Mouse (Mus musculus): ENCODE measurements around the gene C4b. TPM values are rescaled to one million over a fixed set of nuclear protein-coding genes. Genes with fewer than 3 reads are reported as not detected.
"Not testable (repeated sequence)": the region's sequence is repeated elsewhere in the genome, so short reads cannot be mapped to it uniquely, and the experiment has no call there.

The C4b gene
- total and polyA plus RNA-seq, 3 experiments = 16.8 to 26.6 (median 19.7) TPM

DNA sequence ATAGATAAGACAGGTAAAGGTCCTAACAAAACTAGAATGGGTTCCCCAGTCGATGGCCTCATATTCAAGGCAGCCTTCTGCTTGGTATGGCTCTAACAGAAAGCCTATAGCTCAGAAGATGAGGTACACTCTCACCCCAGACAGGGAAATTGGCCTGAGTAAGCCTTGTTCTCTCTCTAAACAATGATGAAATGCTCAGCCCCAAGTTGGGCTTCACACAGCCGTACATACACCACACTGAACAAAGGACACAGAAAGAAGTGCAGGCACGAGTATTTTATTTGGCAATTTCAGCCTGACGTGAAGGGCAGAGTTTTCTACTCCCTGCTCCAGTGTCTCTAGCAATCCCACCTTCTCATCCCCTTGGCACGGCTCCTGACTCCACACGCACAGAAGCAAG is 524 bp upstream of the C4b start:
- intact Hi-C loops (cut with DNase I) = no loop called here
- WGBS = 70% methylated on average over 6 of the region's 6 CpGs
- Histone ChIP-seq H3K36me3 (ENCODE audit: control insufficient read depth, insufficient read depth, low read length) (no peaks in the 10 kb centered on the region), H3K4me3 (no peak overlapping the region), H3K27me3 (ENCODE audit: control insufficient read depth, insufficient read depth, low read length) (no peaks in the 10 kb centered on the region), H3K27ac (no peak overlapping the region), H3K9ac (ENCODE audit: low read depth, low read length) (no peak overlapping the region), H3K4me1 (ENCODE audit: control insufficient read depth, insufficient read depth, low read length) (no peaks in the 10 kb centered on the region), H3K79me2 (replicated peaks; ENCODE audit: control insufficient read depth, insufficient read depth, low read length) (no peaks in the 10 kb centered on the region)
- no peak for DNase-seq
- TF ChIP-seq CTCF (IDR thresholded peaks at IDR 0.05) (no peak), EP300 (IDR thresholded peaks at IDR 0.05; ENCODE audit: insufficient read depth, low read depth, low read length) (no peak), POLR2A (IDR thresholded peaks at IDR 0.05; ENCODE audit: insufficient read depth, low read depth, low read length) (no peak)

DNA sequence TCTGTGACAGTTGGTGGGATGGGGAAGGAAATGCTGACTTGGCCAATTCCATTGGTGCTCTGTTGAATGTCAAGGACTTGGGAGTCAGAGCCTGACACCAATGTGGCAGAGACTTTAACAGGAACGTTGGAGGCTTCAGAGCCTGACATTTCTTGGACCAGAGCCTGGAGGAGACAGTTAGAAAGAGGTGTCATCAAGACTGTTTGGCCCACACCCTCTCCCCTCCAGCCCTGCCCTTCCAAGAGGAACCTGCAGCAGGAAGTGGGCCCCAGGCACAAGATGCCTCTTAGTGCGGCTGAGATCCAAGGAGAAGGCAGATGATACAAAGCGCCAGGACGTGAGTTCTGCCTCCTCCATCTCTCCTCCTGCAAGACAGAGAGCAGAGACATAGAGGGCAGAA is 3.4 kb downstream of the C4b start:
- no peaks in the 10 kb centered on the region for H3K79me2 ChIP-seq (replicated peaks; ENCODE audit: control insufficient read depth, insufficient read depth, low read length)
- no peaks in the 10 kb centered on the region for H3K36me3 ChIP-seq (ENCODE audit: control insufficient read depth, insufficient read depth, low read length)
- no peaks in the 10 kb centered on the region for H3K4me1 ChIP-seq (ENCODE audit: control insufficient read depth, insufficient read depth, low read length)
- TF ChIP-seq POLR2A (IDR thresholded peaks at IDR 0.05; ENCODE audit: insufficient read depth, low read depth, low read length) = no peak
- TF ChIP-seq EP300 (IDR thresholded peaks at IDR 0.05; ENCODE audit: insufficient read depth, low read depth, low read length) = no peak
- TF ChIP-seq CTCF (IDR thresholded peaks at IDR 0.05) = no peak
- intact Hi-C loops (cut with DNase I) = no loop called here
- no peak for DNase-seq
- 37% methylated on average over 4 of the region's 4 CpGs for WGBS
- H3K27me3 ChIP-seq (ENCODE audit: control insufficient read depth, insufficient read depth, low read length) = no peaks in the 10 kb centered on the region
- H3K4me3 ChIP-seq = no peak overlapping the region
- no peak overlapping the region for H3K27ac ChIP-seq
- no peak overlapping the region for H3K9ac ChIP-seq (ENCODE audit: low read depth, low read length)

DNA sequence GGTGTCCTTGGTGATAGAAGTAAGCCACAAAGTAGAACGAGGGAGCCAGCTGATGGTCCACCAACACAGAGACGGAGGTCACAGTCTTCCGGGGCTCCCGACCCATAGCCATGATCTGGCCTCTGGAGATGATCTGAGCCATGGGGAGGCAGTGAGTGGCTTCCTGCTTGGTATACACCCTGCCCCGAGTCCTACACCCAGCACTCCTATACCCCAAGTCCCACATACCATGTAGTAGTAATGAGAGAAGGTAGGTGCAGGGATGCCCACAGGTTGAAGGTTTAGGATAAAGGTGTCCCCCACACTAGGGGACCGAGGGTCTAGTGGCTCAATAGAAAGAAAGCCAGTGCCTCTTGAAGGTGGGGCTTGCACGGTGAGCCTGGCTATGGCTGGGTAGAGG is 4.0 kb downstream of the C4b start:
- H3K9ac ChIP-seq (ENCODE audit: low read depth, low read length); H3K36me3 ChIP-seq (ENCODE audit: control insufficient read depth, insufficient read depth, low read length); H3K27ac ChIP-seq; intact Hi-C loops (cut with DNase I); H3K4me3 ChIP-seq; H3K4me1 ChIP-seq (ENCODE audit: control insufficient read depth, insufficient read depth, low read length); H3K79me2 ChIP-seq (replicated peaks; ENCODE audit: control insufficient read depth, insufficient read depth, low read length); DNase-seq; H3K27me3 ChIP-seq (ENCODE audit: control insufficient read depth, insufficient read depth, low read length): not testable (repeated sequence)
- 81% methylated on average over 7 of the region's 7 CpGs for WGBS

DNA sequence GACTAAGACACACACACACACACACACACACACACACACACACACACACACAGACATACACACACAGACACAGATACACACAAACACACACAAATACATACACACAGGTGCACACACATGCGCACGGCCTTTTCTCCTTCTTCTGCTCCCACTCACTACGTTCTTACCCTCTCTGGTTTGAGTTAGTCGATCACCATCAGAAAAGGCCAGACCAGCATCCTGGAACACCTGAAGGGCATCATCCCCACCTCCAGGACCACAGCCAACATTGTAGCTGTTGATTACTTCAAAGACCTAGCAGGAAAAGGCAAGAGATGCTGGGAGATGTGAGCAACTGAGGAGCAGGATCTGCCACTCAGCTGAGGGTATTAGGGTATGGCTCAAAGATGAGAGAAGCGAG is 6.2 kb downstream of the C4b start:
- H3K27me3 ChIP-seq (ENCODE audit: control insufficient read depth, insufficient read depth, low read length); intact Hi-C loops (cut with DNase I); H3K4me3 ChIP-seq; H3K36me3 ChIP-seq (ENCODE audit: control insufficient read depth, insufficient read depth, low read length); H3K79me2 ChIP-seq (replicated peaks; ENCODE audit: control insufficient read depth, insufficient read depth, low read length); DNase-seq; H3K27ac ChIP-seq; H3K9ac ChIP-seq (ENCODE audit: low read depth, low read length); H3K4me1 ChIP-seq (ENCODE audit: control insufficient read depth, insufficient read depth, low read length): not testable (repeated sequence)
- 77% methylated on average over 5 of the region's 5 CpGs for WGBS

DNA sequence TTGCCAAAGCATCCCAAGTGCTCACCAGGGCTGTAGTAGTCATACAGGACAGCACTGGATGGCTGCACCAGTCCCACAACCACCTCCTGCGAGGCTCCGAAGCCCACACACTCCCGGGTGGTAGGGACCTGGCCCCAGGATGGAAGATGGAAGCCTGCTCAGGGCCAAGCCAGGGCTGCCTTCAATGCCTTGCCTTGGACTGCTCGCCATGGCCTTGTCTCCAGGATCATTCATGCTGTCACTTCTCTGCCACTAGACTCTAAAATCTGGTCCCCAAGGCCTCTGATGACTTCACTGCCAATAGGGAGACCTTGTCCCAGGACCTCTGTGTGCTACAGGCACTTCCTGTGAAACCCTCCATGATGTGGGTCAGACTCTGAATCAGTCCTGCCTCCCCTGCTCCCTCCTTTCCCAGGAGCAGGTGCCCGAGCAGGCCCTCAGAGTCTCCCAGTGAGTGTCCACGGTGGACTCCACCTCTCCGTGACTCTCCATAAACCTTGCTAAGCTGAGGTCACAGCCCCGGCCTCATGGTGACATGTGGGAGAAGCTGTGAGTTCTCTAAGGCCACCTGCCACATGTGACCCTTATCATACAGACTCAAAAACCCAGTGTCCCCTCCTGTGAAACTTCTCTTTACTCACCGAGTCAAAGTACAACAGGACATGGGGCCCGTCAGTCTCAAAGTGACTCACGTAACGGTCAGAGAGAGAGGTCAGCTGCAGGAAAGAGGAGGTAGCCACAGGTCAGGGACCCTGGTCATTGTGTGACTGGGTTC is 13.7 kb downstream of the C4b start:
- H3K27ac ChIP-seq; intact Hi-C loops (cut with DNase I); H3K9ac ChIP-seq (ENCODE audit: low read depth, low read length); H3K4me3 ChIP-seq; H3K27me3 ChIP-seq (ENCODE audit: control insufficient read depth, insufficient read depth, low read length); H3K79me2 ChIP-seq (replicated peaks; ENCODE audit: control insufficient read depth, insufficient read depth, low read length); H3K4me1 ChIP-seq (ENCODE audit: control insufficient read depth, insufficient read depth, low read length); H3K36me3 ChIP-seq (ENCODE audit: control insufficient read depth, insufficient read depth, low read length); DNase-seq: not testable (repeated sequence)
- 82% methylated on average over 12 of the region's 12 CpGs for WGBS

DNA sequence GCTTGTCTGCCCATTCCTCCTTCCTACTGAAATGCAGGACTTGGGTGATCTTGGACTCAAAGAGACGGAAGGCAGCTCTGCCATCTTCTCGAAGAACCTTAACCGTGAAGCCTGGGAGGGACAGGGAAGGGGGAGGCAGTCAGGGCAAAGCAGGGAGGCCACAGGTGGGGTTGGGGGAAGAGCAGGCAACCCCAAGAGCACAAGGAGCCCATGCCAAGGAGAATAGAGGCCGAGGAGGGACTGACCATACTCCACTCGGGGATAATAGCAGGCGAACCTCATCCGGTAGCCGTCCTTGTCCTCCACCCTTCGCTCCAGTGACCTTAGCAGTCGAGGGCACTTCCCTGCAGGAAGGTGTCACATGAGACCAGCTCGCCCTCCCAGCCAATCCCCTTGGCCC is 14.5 kb downstream of the C4b start:
- DNase-seq; H3K36me3 ChIP-seq (ENCODE audit: control insufficient read depth, insufficient read depth, low read length); H3K9ac ChIP-seq (ENCODE audit: low read depth, low read length); H3K79me2 ChIP-seq (replicated peaks; ENCODE audit: control insufficient read depth, insufficient read depth, low read length); H3K27ac ChIP-seq; H3K4me3 ChIP-seq; H3K27me3 ChIP-seq (ENCODE audit: control insufficient read depth, insufficient read depth, low read length); intact Hi-C loops (cut with DNase I); H3K4me1 ChIP-seq (ENCODE audit: control insufficient read depth, insufficient read depth, low read length): not testable (repeated sequence)
- 72% methylated on average over 11 of the region's 11 CpGs for WGBS

GRCm38 (mm10) chr17:34727887-34728286 is 15.8 kb downstream of the C4b start:
- DNase-seq = no peak
- H3K4me1 ChIP-seq (ENCODE audit: control insufficient read depth, insufficient read depth, low read length) = no peaks in the 10 kb centered on the region
- intact Hi-C loops (cut with DNase I) = no loop called here
- H3K27me3 ChIP-seq (ENCODE audit: control insufficient read depth, insufficient read depth, low read length) = no peaks in the 10 kb centered on the region
- TF ChIP-seq CTCF (IDR thresholded peaks at IDR 0.05) (no peak), POLR2A (IDR thresholded peaks at IDR 0.05; ENCODE audit: insufficient read depth, low read depth, low read length) (no peak), EP300 (IDR thresholded peaks at IDR 0.05; ENCODE audit: insufficient read depth, low read depth, low read length) (no peak)
- H3K9ac ChIP-seq (ENCODE audit: low read depth, low read length) = no peak overlapping the region
- H3K27ac ChIP-seq = no peak overlapping the region
- H3K4me3 ChIP-seq = no peak overlapping the region
- 79% methylated on average over 2 of the region's 2 CpGs for WGBS
- no peaks in the 10 kb centered on the region for H3K36me3 ChIP-seq (ENCODE audit: control insufficient read depth, insufficient read depth, low read length)
- no peaks in the 10 kb centered on the region for H3K79me2 ChIP-seq (replicated peaks; ENCODE audit: control insufficient read depth, insufficient read depth, low read length)
